Comparison of ENCODE assay signal across 3 mouse cellular contexts in the genomic region with DNA sequence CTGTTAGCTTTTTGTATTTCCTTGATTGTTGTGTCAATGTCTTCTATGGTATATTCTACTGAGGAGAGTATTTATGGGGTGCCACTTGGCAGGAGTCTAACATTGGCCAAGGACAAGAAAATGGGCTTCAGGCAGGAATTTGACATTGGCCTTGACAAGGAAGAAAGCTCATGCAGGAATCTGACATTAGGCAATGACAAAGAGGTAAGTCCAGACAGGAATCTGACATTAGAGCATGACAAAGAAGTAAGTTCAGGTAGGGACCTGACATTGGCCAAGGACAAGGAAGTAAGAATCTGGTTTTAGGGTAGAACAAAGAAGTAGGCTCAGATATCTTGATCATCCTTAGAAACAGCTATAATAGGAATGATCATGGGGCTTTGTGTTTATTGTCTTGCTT.
DNase-seq lines count a peak whose midpoint lies in the region.

No protein-coding gene starts in this region.

- DNase-seq in ES-CJ7 (ENCODE audit: low read depth, low spot score) (peak; percentile 57), R1 (ENCODE audit: low read depth, low spot score) (peak; percentile 86), ZHBTc4 (ENCODE audit: low read depth, low spot score) (peak; percentile 72)
